Mouse (Mus musculus) activated CD4-positive, CD25-positive, alpha-beta regulatory T cell, adult 9 weeks (primary cell): ENCODE data around the gene Gm6902. TPM values are rescaled to one million over a fixed set of nuclear protein-coding genes. Genes with fewer than 3 reads are reported as not detected.

Experiments
- polyA plus RNA-seq: library from polyadenylated mRNA; unstranded; fragments of 100-300 nt; shearing (Covaris generic); gene quantifications from one replicate; pipeline ENCODE4 v1.2.1, GENCODE M21; 2017

The Gm6902 gene
- not detected for polyA plus RNA-seq

GRCm38 (mm10) chr7:23278800-23279199 is at the start of gene Gm6902:
Gene Gm6902 (minus strand): TSS chr7:23278900.

GRCm38 (mm10) chr7:23300892-23301291 is 22.2 kb upstream of the Gm6902 start, which contains the start of gene Nlrp4e:
Gene Nlrp4e (plus strand): TSS chr7:23301192.

GRCm38 (mm10) chr7:23251582-23251981 is 27.1 kb downstream of the Gm6902 start, which contains the start of gene Vmn1r166:
Gene Vmn1r166 (minus strand): TSS chr7:23251682.

Other genes starting within 250 kb of the Gm6902 start
- gene Vmn1r163, start 223.4 kb downstream of the Gm6902 start, polyA plus RNA-seq: not detected
- gene Gm8720, start 211.4 kb downstream of the Gm6902 start, polyA plus RNA-seq: not detected
- not detected for gene Gm10662, start 134.4 kb downstream of the Gm6902 start, polyA plus RNA-seq
- gene Vmn1r165, start 61.6 kb downstream of the Gm6902 start, polyA plus RNA-seq: not detected
- gene Vmn1r166, start 27.2 kb downstream of the Gm6902 start, polyA plus RNA-seq: not detected
- not detected for gene Nlrp4e, start 22.3 kb upstream of the Gm6902 start, polyA plus RNA-seq
- gene Nlrp5, start 107.0 kb upstream of the Gm6902 start, polyA plus RNA-seq: not detected
- gene Vmn1r167, start 228.3 kb upstream of the Gm6902 start, polyA plus RNA-seq: not detected